Mouse (Mus musculus): ENCODE data around the gene Plekha6.

DNA sequence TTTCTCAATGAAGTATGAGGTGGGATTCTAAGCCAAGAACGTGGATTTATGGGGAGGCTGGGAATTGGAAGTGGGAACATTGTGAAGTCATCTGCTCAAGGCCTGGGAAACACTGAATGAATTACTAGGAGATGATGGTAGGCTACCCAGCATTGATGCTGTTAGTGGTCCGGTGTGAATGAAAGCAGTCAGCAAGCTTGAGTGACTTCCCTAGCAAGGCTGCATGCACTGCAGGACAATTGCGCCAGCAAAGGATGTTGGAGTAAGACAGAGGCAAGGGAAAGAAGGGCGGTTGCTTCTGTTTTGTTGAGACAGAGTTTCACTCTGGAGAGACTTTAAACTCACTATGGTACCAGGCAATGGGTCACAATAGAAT lies 37.7 kb upstream of the Plekha6 start:
- TF ChIP-seq POLR2A (IDR thresholded peaks at IDR 0.05; ENCODE audit: low read depth, low read length) (no peak), CTCF (IDR thresholded peaks at IDR 0.05; ENCODE audit: borderline replicate concordance, insufficient read depth, low read length) (no peak)

Data from embryonic fibroblast, embryonic 13.5 days (primary cell).